Mouse (Mus musculus): ENCODE data around the gene Fxyd6. TPM values are rescaled to one million over a fixed set of nuclear protein-coding genes. Genes with fewer than 3 reads are reported as not detected.

Fxyd6 gene
- polyA plus RNA-seq, 1 experiment, result not detected

DNA sequence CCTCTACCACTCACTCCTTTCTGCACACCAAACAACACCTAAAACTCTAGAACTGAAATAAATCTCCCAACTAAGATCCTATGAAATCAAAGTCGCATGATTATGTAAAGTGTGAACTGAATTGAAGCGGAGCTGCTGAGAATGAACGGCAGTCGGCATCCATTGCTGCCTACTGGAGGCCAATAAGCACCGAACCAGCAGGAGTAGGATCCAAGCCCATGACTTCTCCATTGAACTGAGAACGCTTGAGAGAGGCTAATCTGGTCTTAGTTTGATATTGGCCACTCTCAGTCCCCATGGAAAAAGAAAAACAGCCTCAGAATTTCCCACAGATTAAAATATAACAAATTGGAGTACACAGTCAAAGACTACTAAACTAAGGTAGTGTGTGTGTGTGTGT lies 13.9 kb downstream of the Fxyd6 start:
- H3K27me3 ChIP-seq (ENCODE audit: control insufficient read depth), result no peaks in the 10 kb centered on the region
- H3K36me3 ChIP-seq (ENCODE audit: control insufficient read depth), result no peaks in the 10 kb centered on the region
- no peak for TF ChIP-seq TAL1 (IDR thresholded peaks at IDR 0.05; ENCODE audit: low read length)
- TF ChIP-seq GATA1 (IDR thresholded peaks at IDR 0.05; ENCODE audit: low read length), result no peak
- H3K9me3 ChIP-seq (ENCODE audit: control insufficient read depth, low read length), result no peaks in the 10 kb centered on the region
- H3K4me3 ChIP-seq (replicated peaks), result no peak overlapping the region
- no peaks in the 10 kb centered on the region for H3K4me1 ChIP-seq (ENCODE audit: control insufficient read depth)

DNA sequence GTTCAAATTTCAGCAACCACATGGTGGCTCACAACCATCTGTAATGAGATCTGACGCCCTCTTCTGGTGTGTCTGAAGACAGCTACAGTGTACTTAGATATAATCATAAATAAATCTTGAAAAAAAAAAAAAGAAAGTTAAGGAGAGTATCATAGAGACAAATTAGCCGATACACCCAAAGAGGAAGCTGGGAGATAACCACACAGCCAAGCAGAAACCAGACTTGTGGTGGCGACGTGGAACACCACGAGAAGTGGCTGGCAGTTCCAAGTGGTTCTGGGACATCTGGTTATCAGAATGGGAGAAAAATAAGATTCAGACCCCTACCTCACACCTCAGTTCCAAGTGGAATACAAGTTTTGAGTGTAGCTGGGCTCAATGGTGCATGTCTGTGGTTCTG lies 16.7 kb downstream of the Fxyd6 start:
- Histone ChIP-seq H3K4me3 (replicated peaks) (no peak overlapping the region), H3K36me3 (ENCODE audit: control insufficient read depth) (no peaks in the 10 kb centered on the region), H3K27me3 (ENCODE audit: control insufficient read depth) (no peaks in the 10 kb centered on the region), H3K9me3 (ENCODE audit: control insufficient read depth, low read length) (no peaks in the 10 kb centered on the region), H3K4me1 (ENCODE audit: control insufficient read depth) (no peaks in the 10 kb centered on the region)
- TF ChIP-seq GATA1 (IDR thresholded peaks at IDR 0.05; ENCODE audit: low read length), result no peak
- TF ChIP-seq TAL1 (IDR thresholded peaks at IDR 0.05; ENCODE audit: low read length), result no peak

DNA sequence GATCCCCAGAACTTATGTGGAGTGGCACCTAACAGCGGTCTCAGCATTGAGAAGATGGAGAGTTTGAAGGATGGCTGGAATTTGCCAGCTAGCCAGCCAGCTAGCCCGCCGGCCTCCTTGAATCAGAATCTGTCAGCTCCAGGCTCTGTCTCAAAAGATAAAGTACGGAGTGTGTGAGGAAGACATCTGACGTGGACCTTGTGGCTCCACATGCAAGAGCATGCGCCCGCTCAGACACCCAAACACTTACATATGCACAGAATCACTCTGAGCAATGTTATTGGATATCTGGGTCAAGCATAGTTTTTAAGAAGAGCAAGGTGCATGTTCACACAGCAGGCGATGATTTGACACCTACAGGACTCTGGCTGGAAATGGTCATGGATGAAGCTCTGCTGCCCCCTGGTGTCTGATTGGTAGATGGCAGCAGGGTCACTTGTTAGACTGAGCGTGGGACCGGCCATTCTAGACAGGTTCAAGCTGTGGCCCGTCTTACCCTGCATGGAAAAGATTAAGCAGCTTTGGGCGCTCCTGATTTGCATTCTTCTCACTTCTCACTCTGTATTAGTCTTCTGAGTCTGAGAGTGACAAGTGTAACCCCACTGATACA lies 18.5 kb downstream of the Fxyd6 start:
- H3K27me3 ChIP-seq (ENCODE audit: control insufficient read depth), result no peaks in the 10 kb centered on the region
- TF ChIP-seq GATA1 (IDR thresholded peaks at IDR 0.05; ENCODE audit: low read length), result no peak
- TF ChIP-seq TAL1 (IDR thresholded peaks at IDR 0.05; ENCODE audit: low read length), result no peak
- no peaks in the 10 kb centered on the region for H3K4me1 ChIP-seq (ENCODE audit: control insufficient read depth)
- no peaks in the 10 kb centered on the region for H3K9me3 ChIP-seq (ENCODE audit: control insufficient read depth, low read length)
- no peak overlapping the region for H3K4me3 ChIP-seq (replicated peaks)
- H3K36me3 ChIP-seq (ENCODE audit: control insufficient read depth), result no peaks in the 10 kb centered on the region

DNA sequence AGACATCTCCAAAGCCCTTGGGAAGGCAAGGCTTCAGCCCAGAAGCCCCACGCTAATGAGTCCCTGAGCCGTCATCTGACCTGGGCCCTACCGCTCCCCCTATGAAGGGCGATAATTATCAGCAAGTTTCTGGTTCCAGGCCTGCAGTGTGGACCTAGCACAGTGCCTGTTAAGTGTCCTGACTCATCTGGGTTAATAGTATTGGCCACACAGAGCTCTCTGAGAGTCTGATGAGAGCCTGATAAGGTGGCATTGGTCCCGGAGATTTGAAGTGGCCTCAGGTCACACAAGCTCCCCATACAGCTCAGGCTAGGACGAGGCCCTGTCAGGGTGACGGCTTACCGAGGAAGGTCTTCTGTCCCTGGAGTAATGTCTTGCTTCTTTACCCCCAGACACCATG lies 19.6 kb downstream of the Fxyd6 start:
- TF ChIP-seq TAL1 (IDR thresholded peaks at IDR 0.05; ENCODE audit: low read length) (no peak), GATA1 (IDR thresholded peaks at IDR 0.05; ENCODE audit: low read length) (no peak)
- H3K27me3 ChIP-seq (ENCODE audit: control insufficient read depth), result no peaks in the 10 kb centered on the region
- H3K9me3 ChIP-seq (ENCODE audit: control insufficient read depth, low read length), result no peaks in the 10 kb centered on the region
- H3K4me1 ChIP-seq (ENCODE audit: control insufficient read depth), result no peaks in the 10 kb centered on the region
- H3K36me3 ChIP-seq (ENCODE audit: control insufficient read depth), result no peaks in the 10 kb centered on the region
- H3K4me3 ChIP-seq (replicated peaks), result no peak overlapping the region

DNA sequence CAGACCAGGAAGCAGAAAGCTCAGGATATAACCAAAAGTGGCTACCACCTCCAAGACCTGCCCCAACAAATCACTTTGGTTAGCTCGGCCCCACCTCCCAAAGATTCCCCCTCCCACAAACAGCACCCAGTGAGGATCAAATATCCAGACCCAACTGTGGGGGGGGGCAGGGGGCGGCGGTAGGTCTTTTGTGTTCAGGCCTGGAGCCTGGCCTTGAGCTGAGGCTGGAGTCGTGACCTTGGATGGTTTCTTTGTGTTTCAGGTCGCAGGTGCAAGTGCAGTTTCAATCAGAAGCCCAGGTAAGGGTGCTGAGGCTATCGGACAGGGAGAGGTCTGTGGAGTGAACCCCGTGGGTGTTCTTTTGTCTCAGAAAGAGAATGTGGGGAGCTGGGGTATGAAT lies 21.3 kb downstream of the Fxyd6 start:
- TF ChIP-seq GATA1 (IDR thresholded peaks at IDR 0.05; ENCODE audit: low read length) (no peak), TAL1 (IDR thresholded peaks at IDR 0.05; ENCODE audit: low read length) (no peak)
- no peaks in the 10 kb centered on the region for H3K36me3 ChIP-seq (ENCODE audit: control insufficient read depth)

DNA sequence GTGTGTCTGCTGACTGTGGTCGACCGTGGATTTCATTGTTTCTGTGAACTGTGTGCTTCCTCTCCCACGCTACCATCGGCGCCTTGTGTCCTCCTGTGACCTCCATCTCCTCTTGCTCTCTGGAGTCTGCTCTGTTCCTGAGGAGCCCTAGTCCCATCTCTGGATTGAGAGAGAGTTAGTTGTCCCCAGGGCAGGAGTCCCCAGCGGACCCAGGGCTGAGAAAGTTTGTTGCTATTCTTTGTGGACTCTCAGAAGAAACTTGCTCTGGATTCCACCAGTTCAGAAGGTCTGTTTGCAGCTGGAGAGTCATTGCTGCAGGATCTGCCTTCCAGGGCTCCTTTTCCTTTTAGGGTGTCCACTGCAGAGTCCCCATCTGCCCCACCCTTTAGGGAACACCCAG lies 25.2 kb downstream of the Fxyd6 start:
- TF ChIP-seq TAL1 (IDR thresholded peaks at IDR 0.05; ENCODE audit: low read length) (no peak), GATA1 (IDR thresholded peaks at IDR 0.05; ENCODE audit: low read length) (no peak)
- no peaks in the 10 kb centered on the region for H3K27me3 ChIP-seq (ENCODE audit: control insufficient read depth)
- no peak overlapping the region for H3K4me3 ChIP-seq (replicated peaks)
- H3K9me3 ChIP-seq (ENCODE audit: control insufficient read depth, low read length), result no peaks in the 10 kb centered on the region
- no peaks in the 10 kb centered on the region for H3K4me1 ChIP-seq (ENCODE audit: control insufficient read depth)
- H3K36me3 ChIP-seq (ENCODE audit: control insufficient read depth), result no peaks in the 10 kb centered on the region

More for the DNA sequence above, 21.3 kb downstream of the Fxyd6 start:
- Histone ChIP-seq H3K27me3 (ENCODE audit: control insufficient read depth) (no peaks in the 10 kb centered on the region), H3K4me1 (ENCODE audit: control insufficient read depth) (no peaks in the 10 kb centered on the region), H3K9me3 (ENCODE audit: control insufficient read depth, low read length) (no peaks in the 10 kb centered on the region), H3K4me3 (replicated peaks) (no peak overlapping the region)

DNA sequence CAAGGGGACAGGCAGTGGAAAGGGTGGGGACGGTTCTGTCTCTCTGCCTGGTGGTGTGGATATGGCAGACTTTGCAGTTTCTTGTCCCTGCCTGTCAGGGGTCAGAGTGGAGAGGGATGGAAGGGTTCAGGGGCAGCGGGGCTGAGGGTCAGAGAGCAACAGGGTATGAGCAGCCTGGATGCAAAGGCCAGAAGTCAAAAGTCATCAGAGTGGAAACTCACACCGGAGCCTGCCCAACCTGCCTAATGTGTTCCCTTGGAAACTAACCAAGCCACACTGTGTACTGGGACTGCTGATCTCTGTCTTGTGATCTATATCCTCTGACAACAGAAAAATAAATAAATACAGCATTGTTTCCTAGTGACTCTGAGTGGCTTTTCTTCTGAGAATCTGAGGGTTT lies 25.8 kb downstream of the Fxyd6 start:
- TF ChIP-seq TAL1 (IDR thresholded peaks at IDR 0.05; ENCODE audit: low read length) (no peak), GATA1 (IDR thresholded peaks at IDR 0.05; ENCODE audit: low read length) (no peak)
- H3K36me3 ChIP-seq (ENCODE audit: control insufficient read depth), result no peaks in the 10 kb centered on the region
- no peaks in the 10 kb centered on the region for H3K4me1 ChIP-seq (ENCODE audit: control insufficient read depth)
- no peaks in the 10 kb centered on the region for H3K27me3 ChIP-seq (ENCODE audit: control insufficient read depth)
- H3K4me3 ChIP-seq (replicated peaks), result no peak overlapping the region
- H3K9me3 ChIP-seq (ENCODE audit: control insufficient read depth, low read length), result no peaks in the 10 kb centered on the region

DNA sequence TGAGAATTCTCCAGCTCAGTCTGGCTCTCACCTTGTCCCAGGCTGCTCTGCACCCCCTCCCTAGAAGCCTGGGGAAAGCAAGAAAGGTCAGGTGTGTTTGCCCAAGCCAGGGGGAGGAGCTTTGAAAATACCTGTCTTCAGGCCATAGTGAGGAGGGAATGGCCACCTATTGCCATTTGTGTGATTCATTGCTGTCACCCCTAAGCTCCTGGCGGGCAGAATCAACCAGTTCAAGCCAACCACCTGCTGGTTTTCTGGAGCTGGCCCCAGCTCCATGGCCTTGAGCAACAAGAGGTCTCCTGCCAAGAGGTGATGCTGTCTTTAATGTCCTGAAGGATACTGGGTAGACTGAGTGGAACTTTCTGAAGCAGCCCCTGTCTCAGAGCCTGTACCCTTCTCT lies 28.4 kb downstream of the Fxyd6 start:
- Histone ChIP-seq H3K4me1 (ENCODE audit: control insufficient read depth) (no peaks in the 10 kb centered on the region), H3K36me3 (ENCODE audit: control insufficient read depth) (no peaks in the 10 kb centered on the region), H3K4me3 (replicated peaks) (no peak overlapping the region), H3K9me3 (ENCODE audit: control insufficient read depth, low read length) (no peaks in the 10 kb centered on the region), H3K27me3 (ENCODE audit: control insufficient read depth) (no peaks in the 10 kb centered on the region; the same call in 1 of the 2 replicates)
- TF ChIP-seq TAL1 (IDR thresholded peaks at IDR 0.05; ENCODE audit: low read length) (no peak), GATA1 (IDR thresholded peaks at IDR 0.05; ENCODE audit: low read length) (no peak)

DNA sequence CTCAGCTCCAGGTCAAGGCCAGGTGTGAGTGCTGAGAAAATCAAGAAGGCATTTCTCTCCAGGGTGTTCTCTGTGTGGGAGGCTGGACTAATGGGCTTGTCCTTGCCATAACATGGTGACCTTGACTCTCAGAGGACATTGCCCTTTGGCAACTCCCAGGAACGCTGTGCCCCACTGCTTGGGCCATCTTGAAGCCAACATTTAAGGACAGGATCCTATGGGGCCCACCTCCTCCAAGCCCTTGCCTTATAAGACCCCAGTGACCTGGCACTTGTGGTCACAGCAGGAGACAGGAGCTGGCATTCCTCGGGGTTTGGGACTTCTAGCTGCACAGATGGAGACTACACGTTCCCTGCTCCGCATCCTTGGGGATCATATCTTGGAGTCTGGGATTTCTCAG lies 29.4 kb downstream of the Fxyd6 start, which contains the start of gene Fxyd2:
Gene Fxyd2 (plus strand): TSS at position 236 of the 400 bp plus-strand sequence.
- no peaks in the 10 kb centered on the region for H3K36me3 ChIP-seq (ENCODE audit: control insufficient read depth)
- no peak within 1 kb of the TSS for H3K4me3 ChIP-seq (replicated peaks)
- no peaks in the 10 kb centered on the region for H3K9me3 ChIP-seq (ENCODE audit: control insufficient read depth, low read length)
- TF ChIP-seq TAL1 (IDR thresholded peaks at IDR 0.05; ENCODE audit: low read length) (no peak), GATA1 (IDR thresholded peaks at IDR 0.05; ENCODE audit: low read length) (no peak)
- H3K27me3 ChIP-seq (ENCODE audit: control insufficient read depth), result no peaks in the 10 kb centered on the region; the same call in 1 of the 2 replicates
- H3K4me1 ChIP-seq (ENCODE audit: control insufficient read depth), result no peaks in the 10 kb centered on the region

DNA sequence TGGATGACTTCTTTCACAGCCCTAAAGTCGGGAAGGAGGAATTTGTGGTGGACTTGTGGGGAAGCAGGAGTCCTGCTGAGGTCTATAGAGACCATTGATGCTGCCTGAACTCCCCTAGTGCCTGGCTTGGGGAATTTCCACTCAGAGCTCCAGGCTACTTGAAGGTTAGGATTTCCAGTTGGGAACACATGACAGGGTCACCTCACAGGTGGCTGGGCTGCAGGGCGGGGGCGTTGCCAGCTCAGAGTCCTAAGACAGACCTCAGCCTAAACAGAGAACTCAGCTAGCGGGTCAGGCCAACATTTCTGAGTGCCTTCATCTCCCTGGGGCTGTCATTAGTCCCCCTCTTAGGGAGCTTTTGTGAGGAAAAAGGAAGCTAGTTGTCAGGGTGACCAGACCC lies 31.9 kb downstream of the Fxyd6 start:
- TF ChIP-seq GATA1 (IDR thresholded peaks at IDR 0.05; ENCODE audit: low read length) (no peak), TAL1 (IDR thresholded peaks at IDR 0.05; ENCODE audit: low read length) (no peak)
- Histone ChIP-seq H3K27me3 (ENCODE audit: control insufficient read depth) (no peaks in the 10 kb centered on the region; the same call in 1 of the 2 replicates), H3K36me3 (ENCODE audit: control insufficient read depth) (no peaks in the 10 kb centered on the region), H3K4me1 (ENCODE audit: control insufficient read depth) (no peaks in the 10 kb centered on the region), H3K9me3 (ENCODE audit: control insufficient read depth, low read length) (no peaks in the 10 kb centered on the region), H3K4me3 (replicated peaks) (no peak overlapping the region)
